Mouse (Mus musculus) limb, embryonic 15.5 days (tissue): ENCODE measurements around the gene Mrpl35. TPM values are rescaled to one million over a fixed set of nuclear protein-coding genes. Genes with fewer than 3 reads are reported as not detected.

Experiments used
- ATAC-seq: fragments of 200-750 bp; cut with Nextera tagmentation; 2 replicates; pipeline ENCODE4 v1.8.0; 2017; ENCODE audit warnings: low read depth, moderate TSS enrichment; ENCODE audit not compliant: insufficient number of reproducible peaks, low FRiP score, low TSS enrichment
- H3K27ac ChIP-seq: fragments of 300-500 bp; sonication (generic); 2 replicates; pipeline ENCODE4 v1.5.1; 2015; ENCODE audit warnings: moderate library complexity, mild to moderate bottlenecking, inconsistent platforms
- H3K27me3 ChIP-seq: fragments of 300-500 bp; sonication (generic); 2 replicates; pipeline ENCODE4 v1.6.1; 2015; ENCODE audit warnings: inconsistent platforms
- H3K36me3 ChIP-seq: fragments of 300-500 bp; sonication (generic); 2 replicates; pipeline ENCODE4 v1.6.1; 2015; ENCODE audit warnings: inconsistent platforms
- H3K4me1 ChIP-seq: fragments of 300-500 bp; sonication (generic); 2 replicates; pipeline ENCODE4 v1.6.1; 2015; ENCODE audit warnings: inconsistent platforms
- H3K4me2 ChIP-seq: fragments of 300-500 bp; sonication (generic); 2 replicates; pipeline ENCODE4 v1.6.1; 2015; ENCODE audit warnings: mild to moderate bottlenecking, inconsistent platforms
- H3K4me3 ChIP-seq: fragments of 300-500 bp; sonication (generic); 2 replicates; pipeline ENCODE4 v1.5.1; 2015; ENCODE audit warnings: mild to moderate bottlenecking, inconsistent platforms
- H3K9ac ChIP-seq: fragments of 300-500 bp; sonication (generic); 2 replicates; pipeline ENCODE4 v1.6.1; 2015; ENCODE audit warnings: inconsistent platforms
- H3K9me3 ChIP-seq: fragments of 300-500 bp; sonication (generic); 2 replicates; pipeline ENCODE4 v1.6.1; 2016; ENCODE audit warnings: inconsistent platforms
- WGBS: fragments of 180-500 bp; shearing (Covaris S2); methylation state at CpG from one replicate; pipeline ENCODE4 v1.1.7; 2015; 5-methylcytosine and 5-hydroxymethylcytosine counted together
- polyA plus RNA-seq: library from polyadenylated mRNA; unstranded; fragments of >200 nt; fragmentation: Nextera tagmentation; extraction: Ambion mirVana; gene quantifications from 2 replicates; pipeline ENCODE4 v1.2.1, GENCODE M21; 2015

Gene Mrpl35
- polyA plus RNA-seq, 1 experiment from 2014 or later = 60.0 TPM

GRCm38 (mm10) chr6:71823488-71823887 lies 3.3 kb downstream of the Mrpl35 start:
- WGBS = under 1% methylated on average over 19 of the region's 19 CpGs
- H3K9ac ChIP-seq = peak overlapping the region; percentile 47
- ATAC-seq = peak; percentile 84
- H3K27ac ChIP-seq = peak overlapping the region; percentile 75
- no peaks in the 10 kb centered on the region for H3K27me3 ChIP-seq
- peaks cover 3% of the 10 kb centered on the region for H3K36me3 ChIP-seq
- H3K4me1 ChIP-seq = peaks cover 10% of the 10 kb centered on the region; the same call in 1 of the 2 replicates
- no peaks in the 10 kb centered on the region for H3K9me3 ChIP-seq
- H3K4me3 ChIP-seq = peak overlapping the region; percentile 67
- peak overlapping the region; percentile 56 for H3K4me2 ChIP-seq

GRCm38 (mm10) chr6:71823085-71823484 lies 3.7 kb downstream of the Mrpl35 start:
- Histone ChIP-seq H3K4me3 (peak overlapping the region; percentile 67), H3K27ac (no peak overlapping the region), H3K4me1 (peaks cover 10% of the 10 kb centered on the region; the same call in 1 of the 2 replicates), H3K9ac (peak overlapping the region; percentile 47), H3K9me3 (no peaks in the 10 kb centered on the region), H3K4me2 (peak overlapping the region; percentile 56), H3K36me3 (peaks cover 7% of the 10 kb centered on the region), H3K27me3 (no peaks in the 10 kb centered on the region)
- under 1% methylated on average over 7 of the region's 7 CpGs for WGBS
- ATAC-seq = no peak

- no peak overlapping the region for H3K4me3 ChIP-seq
- no peak for ATAC-seq
- 90% methylated on average over 5 of the region's 5 CpGs for WGBS
- H3K9ac ChIP-seq = no peak overlapping the region
- H3K36me3 ChIP-seq = peaks cover 38% of the 10 kb centered on the region
- no peak overlapping the region for H3K4me2 ChIP-seq
- H3K4me1 ChIP-seq = peaks cover 10% of the 10 kb centered on the region; the same call in 1 of the 2 replicates
- no peaks in the 10 kb centered on the region for H3K27me3 ChIP-seq
- no peak overlapping the region for H3K27ac ChIP-seq
- no peaks in the 10 kb centered on the region for H3K9me3 ChIP-seq
Measured at GRCm38 (mm10) chr6:71819764-71820292, 6.9 kb downstream of the Mrpl35 start.

GRCm38 (mm10) chr6:71812820-71813219 lies 13.9 kb downstream of the Mrpl35 start:
- H3K36me3 ChIP-seq = peaks cover 57% of the 10 kb centered on the region
- H3K4me3 ChIP-seq = no peak overlapping the region
- no peaks in the 10 kb centered on the region for H3K4me1 ChIP-seq

DNA sequence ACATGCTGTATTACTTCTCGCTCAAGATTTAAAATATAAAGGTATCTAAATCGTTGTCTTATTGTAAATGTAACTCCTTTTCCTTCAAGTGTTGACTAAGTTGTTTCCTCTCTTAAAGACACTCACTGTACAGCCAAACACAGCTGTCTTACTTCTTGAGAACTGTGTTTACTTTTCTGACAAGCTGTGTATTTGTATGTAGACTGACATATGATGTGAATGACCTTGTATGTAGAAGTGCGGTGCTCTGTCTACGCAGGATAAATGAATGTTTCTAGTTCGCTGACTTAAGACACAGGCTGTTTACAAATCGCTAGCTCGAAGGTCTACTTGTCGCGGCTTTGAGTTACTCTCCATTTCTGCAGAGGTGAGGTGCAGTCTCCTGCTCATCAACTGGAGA lies 16.9 kb downstream of the Mrpl35 start:
- Histone ChIP-seq H3K9ac (no peak overlapping the region), H3K27me3 (no peaks in the 10 kb centered on the region), H3K36me3 (peaks cover 29% of the 10 kb centered on the region), H3K4me3 (no peak overlapping the region), H3K27ac (no peak overlapping the region), H3K4me2 (no peak overlapping the region), H3K4me1 (no peaks in the 10 kb centered on the region), H3K9me3 (no peaks in the 10 kb centered on the region)
- ATAC-seq = no peak
- 95% methylated on average over 9 of the region's 9 CpGs for WGBS

More at GRCm38 (mm10) chr6:71812820-71813219, 13.9 kb downstream of the Mrpl35 start:
- H3K27ac ChIP-seq = no peak overlapping the region
- ATAC-seq = no peak
- H3K4me2 ChIP-seq = no peak overlapping the region
- H3K27me3 ChIP-seq = no peaks in the 10 kb centered on the region
- H3K9ac ChIP-seq = no peak overlapping the region
- 88% methylated on average over 2 of the region's 2 CpGs for WGBS
- no peaks in the 10 kb centered on the region for H3K9me3 ChIP-seq

GRCm38 (mm10) chr6:71806713-71807112 lies 20.1 kb downstream of the Mrpl35 start:
- WGBS = 27% methylated on average over 1 of the region's 1 CpGs
- 0 out of 2 replicates have a peak, but pooled peaks cover 5% of the 10 kb centered on the region for H3K4me1 ChIP-seq
- H3K9ac ChIP-seq = no peak overlapping the region
- H3K36me3 ChIP-seq = 0 out of 2 replicates have a peak, but pooled peaks cover 6% of the 10 kb centered on the region
- H3K27ac ChIP-seq = no peak overlapping the region
- H3K27me3 ChIP-seq = no peaks in the 10 kb centered on the region
- H3K4me3 ChIP-seq = no peak overlapping the region
- no peaks in the 10 kb centered on the region for H3K9me3 ChIP-seq
- no peak for ATAC-seq
- no peak overlapping the region for H3K4me2 ChIP-seq

DNA sequence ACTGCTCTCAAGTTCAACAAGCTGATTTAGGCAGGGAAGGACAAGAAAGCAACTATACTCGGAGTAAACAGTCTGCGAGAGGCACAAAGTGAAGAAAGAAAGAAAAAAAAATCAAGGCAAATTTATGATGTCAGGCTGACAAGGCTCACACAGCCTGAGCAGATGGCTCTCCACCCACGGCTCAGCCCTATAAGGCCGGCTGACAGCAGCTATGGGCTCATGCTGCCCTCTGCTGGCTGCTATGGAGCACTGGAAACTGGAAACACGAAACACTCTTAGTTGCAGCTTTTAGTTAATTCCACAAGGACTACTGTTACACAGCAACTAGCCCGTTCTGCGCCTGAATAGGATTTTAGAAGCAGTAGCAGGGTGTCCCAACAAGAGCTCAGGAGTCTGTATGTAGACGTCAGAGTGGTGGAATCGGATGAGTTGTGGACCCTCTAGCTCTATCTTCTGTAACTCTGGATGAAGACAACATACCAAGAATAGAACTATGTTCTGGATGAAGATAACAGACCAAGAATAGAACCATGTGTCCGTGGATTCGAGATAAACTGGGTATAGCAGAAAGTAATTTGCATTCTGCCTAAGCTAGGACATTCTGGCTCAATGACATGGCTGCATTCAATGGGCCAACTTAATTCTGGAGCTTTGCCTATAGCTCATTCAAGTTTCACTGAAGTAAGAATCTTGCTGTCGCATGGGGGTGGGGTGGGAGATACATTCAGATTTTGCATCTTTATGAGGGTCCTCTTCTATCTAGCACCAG lies 22.5 kb downstream of the Mrpl35 start:
- H3K36me3 ChIP-seq = no peaks in the 10 kb centered on the region
- no peak overlapping the region for H3K4me3 ChIP-seq
- no peaks in the 10 kb centered on the region for H3K9me3 ChIP-seq
- H3K9ac ChIP-seq = no peak overlapping the region
- 0 out of 2 replicates have a peak, but pooled peaks cover 5% of the 10 kb centered on the region for H3K4me1 ChIP-seq
- ATAC-seq = peak; percentile 81
- no peak overlapping the region for H3K27ac ChIP-seq
- WGBS = 25% methylated on average over 12 of the region's 12 CpGs
- H3K4me2 ChIP-seq = no peak overlapping the region
- no peaks in the 10 kb centered on the region for H3K27me3 ChIP-seq

DNA sequence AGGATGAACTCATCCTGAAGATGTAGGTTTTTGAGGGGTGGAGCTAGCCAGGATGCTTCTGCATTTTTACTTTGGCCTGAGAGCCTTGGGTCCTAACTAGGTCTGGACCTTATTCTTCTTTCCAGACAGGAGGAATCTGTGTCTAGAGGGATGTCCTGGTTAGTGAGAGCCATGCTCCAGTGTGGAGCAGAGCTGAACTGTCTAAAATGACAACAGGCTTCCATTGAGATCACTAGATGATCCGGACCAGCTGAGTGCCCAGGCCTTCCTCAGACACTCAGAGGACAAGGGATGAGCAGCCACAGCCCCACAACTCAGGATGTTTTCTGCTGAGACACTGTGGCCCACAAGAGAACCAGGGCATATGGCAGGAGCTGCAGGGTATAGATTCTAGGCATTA lies 23.2 kb downstream of the Mrpl35 start:
- Histone ChIP-seq H3K27me3 (no peaks in the 10 kb centered on the region), H3K4me1 (0 out of 2 replicates have a peak, but pooled peaks cover 5% of the 10 kb centered on the region), H3K36me3 (no peaks in the 10 kb centered on the region), H3K9me3 (no peaks in the 10 kb centered on the region), H3K27ac (no peak overlapping the region), H3K9ac (no peak overlapping the region), H3K4me3 (no peak overlapping the region), H3K4me2 (no peak overlapping the region)
- ATAC-seq = no peak
- WGBS = 85% methylated on average over 1 of the region's 1 CpGs

DNA sequence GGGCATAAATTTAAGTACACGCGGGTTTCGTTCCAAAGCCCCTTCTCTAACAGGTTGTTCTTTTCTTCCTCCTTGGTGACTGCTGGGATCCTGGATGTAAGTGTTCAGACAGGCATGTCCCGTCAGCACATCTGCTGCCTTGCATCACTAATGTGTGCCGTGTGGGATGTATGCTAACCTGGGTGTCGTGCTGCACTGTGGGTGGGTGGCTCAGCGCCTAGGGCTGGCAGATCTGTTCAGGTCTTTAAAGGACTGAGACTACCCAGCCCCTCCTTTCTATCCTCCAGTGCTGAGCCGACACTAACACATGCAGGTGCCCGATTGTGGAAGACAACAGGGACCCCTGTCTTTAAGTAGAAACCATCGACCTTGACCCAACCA lies 25.1 kb downstream of the Mrpl35 start:
- 69% methylated on average over 10 of the region's 10 CpGs for WGBS

DNA sequence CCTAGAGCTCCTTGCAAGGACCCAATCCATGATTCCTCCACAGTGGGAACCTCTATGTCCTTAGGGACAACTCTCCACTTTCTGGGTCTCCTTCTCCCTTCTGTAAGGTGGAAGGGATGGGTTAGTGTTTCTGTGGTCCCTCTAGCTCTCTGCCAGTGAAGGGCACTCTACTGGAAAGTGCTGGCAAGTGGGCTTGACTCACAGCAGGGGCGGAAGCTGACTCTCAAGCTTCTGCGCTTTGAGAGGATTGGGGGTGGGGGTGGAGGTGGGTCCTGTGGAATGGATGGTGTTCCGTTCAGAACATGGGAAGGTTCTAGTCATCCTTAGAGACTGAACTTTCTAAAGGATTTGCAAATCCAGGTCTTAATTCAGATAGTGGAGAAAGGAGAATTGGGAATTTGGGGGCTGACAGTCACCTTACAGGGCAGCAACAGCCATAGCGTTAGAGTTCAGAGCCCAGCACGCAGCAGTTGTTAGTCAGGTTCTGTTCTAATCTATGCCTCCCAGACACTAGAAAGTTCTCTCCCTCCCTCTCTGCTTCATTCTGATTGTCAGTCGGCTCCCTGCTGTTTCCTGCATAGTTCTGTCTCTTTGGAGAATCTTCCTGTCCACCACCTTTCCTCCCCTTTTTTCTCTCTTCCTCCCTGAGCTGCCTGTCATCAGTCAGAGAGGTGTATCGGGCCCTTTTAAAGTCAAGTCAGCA lies 25.6 kb downstream of the Mrpl35 start:
- H3K4me2 ChIP-seq = no peak overlapping the region
- H3K9ac ChIP-seq = no peak overlapping the region
- H3K27ac ChIP-seq = no peak overlapping the region
- no peak overlapping the region for H3K4me3 ChIP-seq
- 58% methylated on average over 7 of the region's 7 CpGs for WGBS
- no peaks in the 10 kb centered on the region for H3K36me3 ChIP-seq
- ATAC-seq = no peak
- no peaks in the 10 kb centered on the region for H3K27me3 ChIP-seq
- 0 out of 2 replicates have a peak, but pooled peaks cover 5% of the 10 kb centered on the region for H3K4me1 ChIP-seq
- no peaks in the 10 kb centered on the region for H3K9me3 ChIP-seq

More for the DNA sequence above, 25.1 kb downstream of the Mrpl35 start:
- Histone ChIP-seq H3K4me3 (no peak overlapping the region), H3K36me3 (no peaks in the 10 kb centered on the region), H3K4me2 (no peak overlapping the region), H3K9me3 (no peaks in the 10 kb centered on the region), H3K4me1 (0 out of 2 replicates have a peak, but pooled peaks cover 5% of the 10 kb centered on the region), H3K27ac (no peak overlapping the region), H3K27me3 (no peaks in the 10 kb centered on the region), H3K9ac (no peak overlapping the region)
- no peak for ATAC-seq

GRCm38 (mm10) chr6:71799391-71799790 lies 27.4 kb downstream of the Mrpl35 start:
- H3K27ac ChIP-seq = no peak overlapping the region
- WGBS = 52% methylated on average over 3 of the region's 3 CpGs

GRCm38 (mm10) chr6:71791771-71792170 lies 35.0 kb downstream of the Mrpl35 start:
- Histone ChIP-seq H3K4me2 (no peak overlapping the region), H3K4me3 (no peak overlapping the region), H3K36me3 (no peaks in the 10 kb centered on the region), H3K27me3 (no peaks in the 10 kb centered on the region), H3K27ac (no peak overlapping the region), H3K4me1 (no peaks in the 10 kb centered on the region), H3K9me3 (no peaks in the 10 kb centered on the region), H3K9ac (no peak overlapping the region)
- 80% methylated on average over 6 of the region's 6 CpGs for WGBS
- no peak for ATAC-seq

More at GRCm38 (mm10) chr6:71799391-71799790, 27.4 kb downstream of the Mrpl35 start:
- no peaks in the 10 kb centered on the region for H3K27me3 ChIP-seq
- H3K9me3 ChIP-seq = no peaks in the 10 kb centered on the region
- no peak overlapping the region for H3K9ac ChIP-seq
- no peak overlapping the region for H3K4me3 ChIP-seq
- ATAC-seq = no peak
- H3K4me1 ChIP-seq = 0 out of 2 replicates have a peak, but pooled peaks cover 5% of the 10 kb centered on the region
- H3K4me2 ChIP-seq = no peak overlapping the region
- H3K36me3 ChIP-seq = no peaks in the 10 kb centered on the region
